Mouse (Mus musculus) retina, adult 2 months (tissue): ENCODE data around the gene Slc9a3.

Source experiments
- DNase-seq: peaks from one replicate; pipeline ENCODE4 v3.0.0-alpha.2; 2012; ENCODE audit warnings: low read depth, low spot score

Slc9a3 gene

DNA sequence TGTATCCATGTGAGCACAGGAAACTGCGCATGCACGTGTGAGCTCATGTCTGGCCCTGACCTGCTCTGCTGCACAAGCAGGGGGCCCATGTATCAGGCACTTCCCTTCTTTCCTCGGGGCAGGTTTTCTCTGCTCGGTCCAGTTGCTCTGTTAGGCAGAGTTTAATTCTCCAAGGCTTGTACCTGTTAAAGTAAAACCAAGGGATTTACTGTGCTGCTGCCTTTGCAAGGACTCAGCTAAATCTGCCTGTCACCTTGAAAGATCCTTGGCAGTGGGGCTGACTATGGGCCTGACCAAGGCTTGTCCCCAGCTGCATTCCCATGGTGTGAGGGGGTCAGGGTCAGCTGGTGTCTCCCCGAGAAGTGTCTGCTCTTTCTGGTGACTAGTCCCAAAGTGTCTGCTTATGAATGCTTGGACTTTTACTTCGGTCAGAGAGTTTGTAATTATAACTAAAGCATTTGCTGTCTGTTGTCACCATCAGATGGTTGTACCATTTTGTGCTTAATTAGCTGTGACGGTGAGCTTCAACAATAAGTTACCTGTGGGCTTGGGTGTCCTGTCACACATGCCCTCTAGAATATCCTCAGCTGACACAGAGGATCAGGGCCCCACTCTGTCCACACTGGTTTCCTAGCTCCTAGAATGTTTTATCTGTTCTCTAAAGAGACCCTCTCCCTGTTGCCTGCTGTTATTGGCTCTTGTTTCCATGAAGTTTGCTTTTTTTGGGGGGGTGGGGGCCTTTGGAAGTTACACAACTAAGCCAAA lies 23.0 kb downstream of the Slc9a3 start:
- DNase-seq, result no peak

DNA sequence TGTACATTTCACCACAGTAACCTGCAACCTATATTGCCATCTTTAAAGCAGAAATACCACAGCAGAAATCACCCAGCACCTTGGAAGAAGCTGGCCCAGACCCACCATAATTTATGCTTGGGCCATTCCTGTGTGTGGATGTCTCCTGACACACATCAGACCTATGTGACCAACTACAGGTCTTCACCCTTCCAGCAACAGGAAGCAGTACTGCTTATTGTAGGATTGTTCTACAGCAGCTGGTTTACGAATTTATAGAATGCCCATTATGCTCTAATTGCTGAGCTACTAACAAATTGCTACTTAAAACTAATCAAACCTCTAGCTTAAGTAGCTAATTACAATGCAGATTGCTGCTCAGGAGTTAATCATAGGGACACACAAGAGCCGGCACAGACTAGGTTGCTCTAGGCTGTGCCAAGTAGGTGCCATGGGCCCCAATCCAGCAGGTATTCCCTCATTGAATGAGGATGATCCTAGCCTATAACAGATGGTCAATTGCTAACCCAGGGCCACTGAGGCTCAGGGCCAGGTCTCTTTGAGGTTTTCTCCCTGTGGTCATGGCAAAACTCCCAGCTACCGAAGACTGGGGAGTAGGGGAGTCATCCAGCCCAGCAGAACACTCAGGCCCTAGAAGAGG lies 24.8 kb downstream of the Slc9a3 start:
- DNase-seq, result no peak

DNA sequence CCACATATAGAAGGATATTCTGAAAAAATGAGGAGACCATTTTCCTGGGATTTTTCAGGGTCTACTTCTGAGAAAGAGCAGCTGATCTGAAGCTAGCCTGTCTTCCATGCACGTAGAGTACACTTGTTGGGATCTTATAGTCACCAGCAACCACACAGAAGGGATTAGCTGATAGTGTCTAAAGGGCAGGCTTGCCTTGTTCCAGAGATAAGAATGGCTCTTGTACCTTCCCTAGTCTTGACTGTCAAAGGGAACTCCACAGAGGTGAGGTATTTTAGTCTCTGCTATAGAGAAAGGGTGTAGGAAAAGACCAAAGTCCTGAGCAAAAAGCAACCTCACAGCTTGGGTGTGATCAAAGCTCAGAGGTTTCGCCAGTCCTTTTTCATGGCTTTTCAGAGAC lies 26.1 kb downstream of the Slc9a3 start:
- DNase-seq, result no peak

DNA sequence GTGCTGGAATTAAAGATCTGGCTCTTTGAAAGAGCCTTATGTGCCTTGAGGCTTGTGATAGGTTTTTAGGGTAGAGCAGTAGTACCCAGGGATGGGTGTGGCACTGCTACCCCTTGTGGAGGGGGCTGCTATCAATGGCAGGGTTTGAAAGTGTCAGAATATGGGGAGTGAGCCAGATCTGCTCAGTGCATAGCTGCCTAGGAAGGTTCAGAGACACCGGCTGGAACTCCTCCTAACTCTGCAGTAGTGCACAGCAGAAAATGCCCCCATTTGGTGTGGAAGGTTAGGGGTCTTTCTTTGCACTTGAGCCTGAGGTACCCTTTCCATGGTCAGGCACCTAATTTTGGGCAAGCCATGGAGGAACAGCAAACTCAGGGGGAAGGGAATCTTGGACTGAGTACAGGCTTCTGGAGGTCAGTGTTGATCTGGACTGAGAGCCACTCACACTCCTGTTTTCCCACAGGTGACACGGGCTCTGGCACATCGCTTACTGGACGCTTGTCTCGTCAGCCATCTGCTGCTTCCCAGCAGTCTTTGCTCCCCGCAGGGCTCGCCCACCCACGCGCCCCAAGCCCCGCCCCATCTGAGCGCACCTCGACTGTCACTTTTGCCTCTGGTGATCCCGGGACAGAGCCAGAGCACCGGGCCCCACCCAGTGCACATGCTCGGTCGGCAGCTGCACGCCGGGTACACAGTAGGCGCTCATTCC lies 45.2 kb downstream of the Slc9a3 start:
- no peak for DNase-seq

DNA sequence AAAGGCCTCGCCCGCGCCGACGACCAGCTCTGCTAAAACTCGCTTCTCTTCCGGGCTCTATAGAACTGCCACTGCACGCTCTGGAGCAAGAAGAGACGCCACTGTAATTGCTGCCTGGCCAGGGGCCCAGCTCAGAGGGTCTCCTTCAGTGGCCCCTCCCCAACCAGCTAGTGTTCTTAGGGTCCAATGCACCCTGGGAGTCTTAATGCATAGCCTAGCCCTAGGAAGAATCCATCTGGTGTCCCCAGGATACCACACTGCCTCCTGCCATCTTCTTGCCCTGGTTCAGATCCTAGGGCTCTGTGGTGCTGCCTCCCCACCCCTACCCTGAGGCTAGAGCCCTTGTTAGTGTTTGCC lies 45.8 kb downstream of the Slc9a3 start:
- DNase-seq, result no peak

DNA sequence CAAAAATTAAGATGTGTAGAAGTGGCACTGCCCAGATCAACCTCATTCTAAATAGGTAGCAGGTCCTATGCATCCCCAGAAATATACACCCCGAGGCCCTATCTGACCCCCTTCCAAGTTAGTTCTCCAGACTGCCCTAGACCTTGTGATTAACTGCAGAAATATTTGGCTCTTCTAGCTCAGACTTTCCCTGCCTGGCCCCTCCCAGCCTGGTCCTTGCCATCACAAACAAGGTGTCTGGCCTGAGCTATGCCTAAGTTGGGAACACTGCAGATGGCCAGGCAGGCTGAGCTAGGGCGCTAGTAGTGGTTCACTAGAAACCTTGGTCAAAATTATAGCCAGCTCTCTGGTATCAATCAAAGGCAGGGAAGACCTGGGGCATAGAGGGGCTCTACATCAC lies 46.2 kb downstream of the Slc9a3 start:
- no peak for DNase-seq

DNA sequence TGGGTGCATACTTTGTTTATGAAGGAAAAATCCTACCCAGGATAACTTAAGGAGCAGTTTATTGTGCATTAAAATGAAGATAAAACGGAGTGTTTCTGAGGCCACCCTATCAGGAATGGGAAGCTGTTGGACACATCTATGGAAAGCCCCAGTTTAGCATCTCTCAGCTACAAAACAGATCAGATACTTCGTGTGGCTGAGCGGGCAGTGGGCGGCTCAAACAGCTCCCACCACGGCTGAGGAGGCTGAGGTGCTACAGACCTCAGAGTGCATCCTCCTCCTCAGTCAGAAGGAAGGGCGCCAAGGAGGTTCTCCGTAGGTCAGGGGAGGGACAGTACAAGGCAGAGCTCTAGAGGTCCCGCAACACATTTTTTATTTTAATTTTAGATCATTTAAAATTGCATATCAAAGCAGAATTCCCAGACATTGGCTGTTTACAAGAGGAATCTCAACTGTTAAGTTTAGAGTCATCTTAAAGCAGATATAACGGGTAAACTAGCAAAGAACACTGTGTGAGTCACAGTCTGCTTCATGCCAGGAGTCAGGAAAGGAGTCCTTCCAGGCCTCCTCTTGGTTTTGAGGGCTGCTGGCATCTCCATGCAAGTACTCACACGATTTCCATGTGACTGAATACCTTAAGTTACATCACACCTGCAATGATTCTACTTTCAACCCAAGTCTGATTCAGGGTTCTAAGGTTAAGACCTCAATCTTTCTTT lies 48.3 kb downstream of the Slc9a3 start:
- DNase-seq, result no peak

DNA sequence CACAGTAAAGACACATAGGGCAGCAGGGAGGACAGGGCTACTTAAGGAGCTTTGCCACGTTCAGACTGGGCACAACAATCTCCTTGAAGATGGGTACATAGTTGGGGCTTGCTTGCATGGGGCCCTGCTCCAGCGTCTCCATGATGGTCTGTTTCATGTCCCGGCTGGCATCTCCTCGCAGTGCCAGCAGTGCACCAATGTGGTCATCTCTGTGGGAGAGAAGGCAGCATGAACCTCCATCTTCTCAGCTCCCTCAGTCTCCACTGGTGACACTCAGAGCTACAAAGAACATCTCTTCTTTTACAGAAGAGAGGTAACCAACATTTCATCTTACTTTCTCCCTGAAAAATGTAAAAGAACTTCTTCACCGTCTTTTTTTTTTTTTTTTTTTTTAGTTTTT lies 50.8 kb downstream of the Slc9a3 start:
- no peak for DNase-seq

DNA sequence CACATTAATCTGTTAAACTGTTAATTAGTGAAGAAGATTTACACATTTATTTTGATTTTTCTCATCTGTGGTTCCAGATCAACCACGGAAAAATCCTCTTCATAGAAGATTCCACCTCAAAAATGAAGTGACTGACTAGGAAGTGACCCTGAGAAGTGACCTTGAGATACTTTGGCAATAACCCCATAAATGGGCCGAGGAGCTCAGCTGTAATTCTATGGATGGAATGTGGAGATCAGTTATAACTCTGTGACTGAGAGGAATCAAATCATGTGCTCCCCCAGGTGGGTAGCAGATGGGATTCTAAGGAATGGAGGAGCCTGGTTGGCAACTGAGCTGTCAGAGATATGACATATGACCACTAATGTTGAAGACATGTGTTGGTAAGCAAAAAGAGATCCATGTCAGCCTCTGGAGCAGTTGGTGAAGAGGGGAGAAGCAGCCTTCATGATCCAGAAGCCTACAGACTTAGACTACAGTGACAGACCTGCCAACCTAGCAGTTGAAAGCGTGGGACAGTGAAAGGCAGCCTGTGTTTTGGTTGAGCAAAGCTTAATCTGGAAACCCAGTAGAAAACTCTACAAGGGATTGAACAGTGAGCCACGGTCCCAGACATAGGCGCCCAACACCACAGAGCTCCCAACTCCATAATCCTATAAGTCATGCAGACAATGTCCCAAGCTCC lies 61.9 kb downstream of the Slc9a3 start:
- no peak for DNase-seq

DNA sequence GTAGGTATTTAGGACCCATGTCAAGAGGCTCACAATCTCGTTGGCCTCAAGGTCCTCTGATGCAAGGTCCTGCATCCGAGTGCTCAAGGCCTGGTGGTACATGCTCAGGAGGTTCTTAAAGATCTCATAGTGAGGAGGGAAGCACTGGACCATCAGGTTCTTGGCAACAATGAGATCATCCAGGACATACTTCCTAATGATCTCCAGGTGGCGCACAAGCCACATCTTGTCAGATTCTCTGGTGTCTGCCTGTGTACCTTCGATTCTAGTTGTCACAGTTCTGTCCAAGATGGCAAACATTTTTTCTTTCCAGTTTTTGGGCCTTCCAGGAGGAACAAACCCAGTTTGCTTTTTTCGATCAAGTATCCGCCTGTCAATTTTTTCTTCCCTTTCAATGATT lies 71.4 kb downstream of the Slc9a3 start:
- DNase-seq, result peak; percentile 13

DNA sequence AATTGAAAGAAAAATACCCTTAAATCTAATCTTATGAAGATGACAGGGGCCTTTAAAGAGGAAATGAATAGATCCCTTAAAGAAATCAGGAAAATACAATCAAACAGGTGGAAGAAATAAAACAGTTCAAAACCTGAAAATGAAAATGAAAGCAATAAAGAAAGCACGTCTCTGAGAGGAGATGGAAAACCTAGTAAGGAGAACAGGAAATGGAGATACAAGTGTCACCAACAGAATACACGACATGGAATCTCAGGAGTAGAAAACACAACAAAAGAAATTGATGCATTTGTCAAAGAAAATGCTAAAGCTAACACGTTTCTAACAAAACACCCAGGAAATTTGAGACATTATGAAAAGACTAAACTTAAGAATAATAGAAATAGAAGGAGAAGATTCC lies 75.2 kb downstream of the Slc9a3 start:
- no peak for DNase-seq

DNA sequence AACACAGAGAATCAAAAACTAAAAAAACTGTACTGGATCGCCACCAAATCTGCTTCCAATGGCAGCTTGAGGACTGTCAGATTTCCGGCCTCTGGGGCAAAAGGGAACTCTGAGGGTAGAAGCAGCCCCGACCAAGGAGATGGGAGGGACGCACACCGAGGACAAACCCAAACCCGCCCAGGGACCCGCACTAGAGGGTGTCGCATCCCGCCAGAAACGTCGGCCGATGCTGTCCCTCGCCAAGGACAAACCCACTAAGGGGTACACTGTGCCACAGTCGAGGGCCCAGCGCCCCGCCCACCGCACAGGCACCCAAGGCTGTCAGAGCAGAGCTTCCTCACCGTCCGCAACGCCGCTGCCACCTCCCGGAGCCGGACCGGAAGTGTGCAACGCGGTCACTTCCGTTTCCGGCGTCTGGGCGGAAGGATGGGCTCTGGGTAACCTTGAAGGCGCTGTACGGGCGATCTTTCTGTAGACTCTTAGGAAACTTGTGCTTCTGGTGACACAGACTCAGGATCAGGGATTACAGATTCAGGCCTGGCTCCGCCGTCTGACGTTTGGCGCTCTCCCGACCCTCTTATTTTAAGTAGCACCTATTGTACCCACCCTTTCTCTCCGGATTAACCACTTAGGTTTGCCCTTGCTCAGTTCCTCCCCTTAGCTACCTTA lies 87.2 kb downstream of the Slc9a3 start, which contains the start of gene Exoc3:
Gene Exoc3, minus strand, starts transcription at position 416 of the 669 bp plus-strand sequence.
- peak; percentile 80 for DNase-seq

DNA sequence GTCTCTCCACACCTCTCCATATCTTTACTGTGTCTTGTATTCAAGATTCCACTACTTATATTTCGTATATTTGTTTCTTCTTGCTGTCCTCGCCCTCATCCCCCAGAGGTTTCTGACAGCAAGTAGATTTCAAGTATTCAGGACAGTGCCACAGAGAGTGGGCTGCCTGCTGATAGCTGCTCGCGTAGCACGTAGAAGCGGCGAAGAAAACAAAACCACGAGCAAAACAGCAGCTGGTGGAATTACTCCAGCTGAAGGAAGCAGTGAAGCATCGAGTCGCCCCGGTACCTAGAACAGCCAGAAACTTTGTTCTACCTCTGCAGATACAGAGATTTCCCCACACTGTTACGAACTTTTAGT lies 87.7 kb downstream of the Slc9a3 start:
- DNase-seq, result no peak

DNA sequence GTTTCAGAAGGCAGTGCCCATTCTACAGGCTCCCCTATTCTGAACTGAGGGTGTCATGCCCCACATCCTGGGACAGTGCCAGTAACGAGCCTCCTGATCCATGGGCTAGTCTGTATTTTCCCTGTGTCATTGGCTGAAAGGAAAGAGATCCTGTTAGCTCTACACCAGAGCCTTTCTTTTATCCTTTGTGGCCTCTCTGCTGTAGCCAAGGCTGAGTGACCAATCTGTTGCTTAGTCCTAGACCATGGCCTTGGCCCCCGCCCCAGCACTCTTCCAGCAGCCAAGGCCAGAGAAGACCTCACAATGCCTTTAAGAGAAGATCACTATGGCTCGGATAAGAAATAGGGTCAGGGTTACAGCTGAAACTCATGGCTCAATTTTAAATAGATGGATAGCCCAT lies 97.2 kb downstream of the Slc9a3 start:
- no peak for DNase-seq
